Mouse (Mus musculus) E14TG2a.4 (cell line): ENCODE results near the gene Lamtor2.

Source experiments
- CTCF ChIP-seq: conservative IDR thresholded peaks from 2 replicates; pipeline ENCODE4 v1.5.1; 2014; ENCODE audit warnings: low read length
- POU5F1 ChIP-seq: IDR thresholded peaks from 2 replicates; pipeline ENCODE4 v1.6.1; 2014; ENCODE audit warnings: low read length, borderline replicate concordance

- TF ChIP-seq CTCF: peak; percentile 86
- TF ChIP-seq POU5F1: no peak
Measured at GRCm38 (mm10) chr3:88526157-88527131, 26.4 kb downstream of the Lamtor2 start.
